Mouse (Mus musculus) erythroblast, embryonic 14.5 days (primary cell): Measurements from ENCODE around the gene 2610028H24Rik.

Experiments
- GATA1 ChIP-seq: IDR thresholded peaks from 2 replicates; pipeline ENCODE4 v1.6.1; 2012; ENCODE audit warnings: low read length, inconsistent platforms, mixed read lengths
- TAL1 ChIP-seq: IDR thresholded peaks from 3 replicates; pipeline ENCODE4 v1.6.1; 2012; ENCODE audit warnings: low read length, inconsistent platforms, mixed read lengths

- TF ChIP-seq GATA1 (no peak), TAL1 (no peak)
These were observed 39.4 kb downstream of the 2610028H24Rik start for GRCm38 (mm10) chr10:76488265-76488664.
